Mouse (Mus musculus): ENCODE results near the gene E2f6. TPM values are rescaled to one million over a fixed set of nuclear protein-coding genes. Genes with fewer than 3 reads are reported as not detected.

Gene E2f6
- 9.1 and 9.9 TPM in 2 replicates for polyA plus RNA-seq (2011; ENCODE audit: insufficient read depth, insufficient read length, low replicate concordance, missing spikeins)

DNA sequence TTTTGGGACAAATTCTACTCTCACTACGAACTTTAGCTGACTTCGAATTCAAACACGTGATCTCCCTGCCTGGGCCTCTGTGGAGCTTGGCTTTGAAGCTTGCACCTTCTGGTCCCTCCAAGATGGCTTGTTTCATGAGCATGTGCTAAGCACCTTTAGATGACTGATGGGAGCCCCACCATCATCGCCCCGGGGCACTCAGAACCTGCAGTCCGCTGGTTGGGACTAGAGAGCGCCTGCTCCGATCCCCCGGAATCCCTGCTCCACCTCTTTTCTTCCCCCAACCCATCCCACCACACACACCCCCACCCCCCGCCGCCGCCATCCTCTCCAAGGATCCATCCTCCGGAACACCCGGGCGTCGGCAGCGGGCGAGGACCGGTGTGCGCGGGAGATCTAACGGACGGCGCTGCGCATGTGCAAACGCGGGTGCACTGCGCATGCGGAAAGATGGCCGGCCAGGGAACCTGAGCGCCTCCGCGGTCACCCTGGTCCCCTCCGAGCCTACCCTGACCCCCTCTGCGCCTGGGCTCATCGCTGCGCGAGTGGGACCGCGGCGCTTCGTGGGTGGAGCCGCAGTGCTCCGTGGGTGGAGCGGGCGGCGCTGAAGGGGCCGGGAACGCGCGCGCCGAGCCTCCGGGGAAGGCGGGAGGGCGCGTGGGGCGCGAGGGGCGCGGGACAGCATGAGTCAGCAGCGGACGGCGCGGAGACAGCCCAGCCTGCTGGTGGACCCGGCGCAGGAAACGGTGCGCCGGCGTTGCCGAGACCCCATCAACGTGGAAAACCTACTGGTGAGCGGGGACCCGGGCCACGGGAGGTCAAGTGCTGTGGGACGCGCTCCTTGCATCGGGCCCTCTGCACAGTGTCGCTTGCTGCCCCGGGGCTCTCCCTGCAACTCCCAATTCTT lies at the start of gene E2f6:
TSS of gene E2f6 (plus strand) at position 439 of the 907 bp plus-strand sequence.
- Histone ChIP-seq H3K4me1 (ENCODE audit: control insufficient read depth, insufficient read depth, low read length) (no peaks in the 10 kb centered on the region; the same call in 1 of the 2 replicates), H3K27ac (ENCODE audit: control insufficient read depth, insufficient read depth, low read depth, low read length, poor library complexity) (peak within 1 kb of the TSS; percentile 6; the same call in 1 of the 2 replicates), H3K4me3 (replicated peaks; ENCODE audit: control insufficient read depth, low read depth, low read length) (peak within 1 kb of the TSS; percentile 82)
- 5% methylated on average over 81 of the region's 81 CpGs for WGBS
- TF ChIP-seq CTCF (IDR thresholded peaks at IDR 0.05; ENCODE audit: control insufficient read depth, insufficient read depth, low read length), result no peak
- TF ChIP-seq POLR2A (IDR thresholded peaks at IDR 0.05; ENCODE audit: borderline replicate concordance, control insufficient read depth, low read depth, low read length), result peak; percentile 56; the same call in 1 of the 2 replicates

GRCm38 (mm10) chr12:16761461-16761860 lies 49.3 kb upstream of the E2f6 start:
- TF ChIP-seq POLR2A (IDR thresholded peaks at IDR 0.05; ENCODE audit: borderline replicate concordance, control insufficient read depth, low read depth, low read length), result no peak
- no peak for TF ChIP-seq CTCF (IDR thresholded peaks at IDR 0.05; ENCODE audit: control insufficient read depth, insufficient read depth, low read length)
- Histone ChIP-seq H3K27ac (ENCODE audit: control insufficient read depth, insufficient read depth, low read depth, low read length, poor library complexity) (no peak overlapping the region), H3K4me3 (replicated peaks; ENCODE audit: control insufficient read depth, low read depth, low read length) (no peak overlapping the region), H3K4me1 (ENCODE audit: control insufficient read depth, insufficient read depth, low read length) (no peaks in the 10 kb centered on the region; the same call in 1 of the 2 replicates)
- WGBS, result 88% methylated on average over 3 of the region's 3 CpGs

DNA sequence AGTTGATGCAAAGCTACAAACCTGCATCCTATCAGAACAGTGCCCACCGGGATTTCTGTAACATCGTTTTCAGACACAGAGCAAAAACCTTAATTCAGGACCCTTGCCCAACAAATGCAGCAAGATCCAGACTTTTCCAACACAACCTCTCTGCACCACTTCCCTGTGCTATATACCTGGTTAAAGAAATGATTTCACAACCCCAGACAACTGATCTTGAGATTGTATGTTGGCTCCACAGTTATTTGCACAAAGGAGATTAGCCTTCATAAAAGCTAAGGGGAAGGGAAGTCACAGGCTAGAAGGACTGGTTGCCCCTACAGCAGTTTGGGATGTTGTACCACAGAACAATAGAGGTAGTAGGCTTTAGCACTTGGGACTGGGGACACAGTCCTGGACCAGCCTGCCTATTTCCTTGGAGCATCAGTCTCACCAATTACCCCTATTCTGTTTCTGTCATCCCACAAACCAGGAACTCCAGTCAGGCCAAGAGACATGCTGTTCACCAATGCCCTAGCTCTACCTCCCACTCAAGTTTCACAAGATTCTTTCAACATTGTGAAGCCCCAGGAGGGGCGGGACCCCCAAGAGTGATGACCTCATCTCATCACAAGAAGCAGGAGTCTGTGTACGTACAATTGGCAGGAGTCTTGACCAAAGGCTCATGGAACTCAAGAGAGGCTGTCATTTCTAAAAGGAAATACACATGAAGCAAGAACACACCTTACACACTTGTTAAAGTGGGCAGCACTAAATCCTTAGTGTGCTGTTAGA lies 46.9 kb upstream of the E2f6 start:
- WGBS, result 76% methylated on average over 4 of the region's 4 CpGs
- H3K27ac ChIP-seq (ENCODE audit: control insufficient read depth, insufficient read depth, low read depth, low read length, poor library complexity), result no peak overlapping the region
- no peak overlapping the region for H3K4me3 ChIP-seq (replicated peaks; ENCODE audit: control insufficient read depth, low read depth, low read length)
- no peak for TF ChIP-seq POLR2A (IDR thresholded peaks at IDR 0.05; ENCODE audit: borderline replicate concordance, control insufficient read depth, low read depth, low read length)
- TF ChIP-seq CTCF (IDR thresholded peaks at IDR 0.05; ENCODE audit: control insufficient read depth, insufficient read depth, low read length), result no peak
- H3K4me1 ChIP-seq (ENCODE audit: control insufficient read depth, insufficient read depth, low read length), result no peaks in the 10 kb centered on the region; the same call in 1 of the 2 replicates

GRCm38 (mm10) chr12:16764776-16765445 lies 45.9 kb upstream of the E2f6 start:
- no peak overlapping the region for H3K4me3 ChIP-seq (replicated peaks; ENCODE audit: control insufficient read depth, low read depth, low read length)
- no peaks in the 10 kb centered on the region; the same call in 1 of the 2 replicates for H3K4me1 ChIP-seq (ENCODE audit: control insufficient read depth, insufficient read depth, low read length)
- TF ChIP-seq CTCF (IDR thresholded peaks at IDR 0.05; ENCODE audit: control insufficient read depth, insufficient read depth, low read length), result no peak
- TF ChIP-seq POLR2A (IDR thresholded peaks at IDR 0.05; ENCODE audit: borderline replicate concordance, control insufficient read depth, low read depth, low read length), result no peak
- WGBS, result 71% methylated on average over 12 of the region's 12 CpGs
- H3K27ac ChIP-seq (ENCODE audit: control insufficient read depth, insufficient read depth, low read depth, low read length, poor library complexity), result no peak overlapping the region

GRCm38 (mm10) chr12:16768251-16768650 lies 42.5 kb upstream of the E2f6 start:
- TF ChIP-seq CTCF (IDR thresholded peaks at IDR 0.05; ENCODE audit: control insufficient read depth, insufficient read depth, low read length) (no peak), POLR2A (IDR thresholded peaks at IDR 0.05; ENCODE audit: borderline replicate concordance, control insufficient read depth, low read depth, low read length) (no peak)
- no peak overlapping the region for H3K4me3 ChIP-seq (replicated peaks; ENCODE audit: control insufficient read depth, low read depth, low read length)
- WGBS, result 50% methylated on average over 3 of the region's 3 CpGs
- no peaks in the 10 kb centered on the region for H3K4me1 ChIP-seq (ENCODE audit: control insufficient read depth, insufficient read depth, low read length)
- no peak overlapping the region for H3K27ac ChIP-seq (ENCODE audit: control insufficient read depth, insufficient read depth, low read depth, low read length, poor library complexity)

- TF ChIP-seq CTCF (IDR thresholded peaks at IDR 0.05; ENCODE audit: control insufficient read depth, insufficient read depth, low read length) (no peak), POLR2A (IDR thresholded peaks at IDR 0.05; ENCODE audit: borderline replicate concordance, control insufficient read depth, low read depth, low read length) (no peak)
- Histone ChIP-seq H3K4me1 (ENCODE audit: control insufficient read depth, insufficient read depth, low read length) (no peaks in the 10 kb centered on the region), H3K4me3 (replicated peaks; ENCODE audit: control insufficient read depth, low read depth, low read length) (no peak overlapping the region), H3K27ac (ENCODE audit: control insufficient read depth, insufficient read depth, low read depth, low read length, poor library complexity) (no peak overlapping the region)
- WGBS, result 81% methylated on average over 2 of the region's 2 CpGs
These were observed 42.1 kb upstream of the E2f6 start for GRCm38 (mm10) chr12:16768711-16769110.

- H3K4me3 ChIP-seq (replicated peaks; ENCODE audit: control insufficient read depth, low read depth, low read length), result no peak overlapping the region
- WGBS, result 81% methylated on average over 6 of the region's 6 CpGs
- H3K4me1 ChIP-seq (ENCODE audit: control insufficient read depth, insufficient read depth, low read length), result no peaks in the 10 kb centered on the region
- TF ChIP-seq POLR2A (IDR thresholded peaks at IDR 0.05; ENCODE audit: borderline replicate concordance, control insufficient read depth, low read depth, low read length) (no peak), CTCF (IDR thresholded peaks at IDR 0.05; ENCODE audit: control insufficient read depth, insufficient read depth, low read length) (no peak)
- H3K27ac ChIP-seq (ENCODE audit: control insufficient read depth, insufficient read depth, low read depth, low read length, poor library complexity), result no peak overlapping the region
These were observed 41.1 kb upstream of the E2f6 start for GRCm38 (mm10) chr12:16769601-16770165.
